18 mouse cellular contexts compared by ENCODE assay signal in the genomic region with DNA sequence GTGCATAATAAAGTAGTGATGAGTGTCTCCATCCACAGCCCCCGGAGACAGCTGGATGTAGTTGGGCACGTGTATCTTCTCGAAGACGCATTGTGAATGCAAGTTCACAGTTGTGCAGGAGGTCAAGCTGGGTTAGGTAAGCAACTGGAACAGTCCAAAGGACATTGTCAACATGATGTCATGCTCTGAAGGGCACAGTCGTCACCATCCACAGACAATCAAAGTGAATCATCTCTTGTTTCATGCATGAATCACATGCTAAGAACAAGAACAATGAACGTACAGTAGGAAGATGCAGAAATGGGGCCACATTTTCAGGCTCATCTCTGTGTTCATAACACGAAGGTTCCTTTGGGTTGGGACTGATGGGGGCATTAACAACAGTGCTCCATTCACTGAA.
"Had no signal": no experiment of that assay in that cellular context is flagged by ENCODE, and none has a peak within 500 bp of the region (broad histone marks: within the 10 kb centered on the region; RNA-seq: fewer than 3 reads in every experiment).

No protein-coding gene starts in this region.

- ATAC-seq: intestine, postnatal 0 days; liver, embryonic 12.5 days; midbrain, embryonic 13.5 days; midbrain, embryonic 16.5 days had no signal

- H3K9me3 ChIP-seq: limb, embryonic 12.5 days; limb, embryonic 15.5 days; liver, embryonic 12.5 days; liver, embryonic 15.5 days; megakaryocyte, embryonic 14.5 days; midbrain, embryonic 10.5 days; midbrain, embryonic 13.5 days had no signal

- H3K9ac ChIP-seq: limb, embryonic 12.5 days; limb, embryonic 15.5 days; liver, embryonic 12.5 days; liver, embryonic 15.5 days; midbrain, embryonic 13.5 days had no signal

- H3K4me2 ChIP-seq: limb, embryonic 12.5 days; limb, embryonic 15.5 days; liver, embryonic 12.5 days; liver, embryonic 15.5 days; midbrain, embryonic 13.5 days had no signal

- H3K36me3 ChIP-seq: limb, embryonic 12.5 days; limb, embryonic 15.5 days; liver, embryonic 12.5 days; liver, embryonic 15.5 days; midbrain, embryonic 10.5 days; midbrain, embryonic 13.5 days had no signal

- H3K4me1 ChIP-seq: limb, embryonic 15.5 days; liver, embryonic 12.5 days; liver, embryonic 15.5 days; megakaryocyte, embryonic 14.5 days had no signal

- DNase-seq: kidney, adult 2 months; kidney, postnatal 25 days; left cerebral cortex, postnatal 4 days; lung, adult 2 months; thymus, adult 2 months; thymus, postnatal 25 days had no signal

- H3K27me3 ChIP-seq: limb, embryonic 12.5 days; limb, embryonic 15.5 days; liver, embryonic 12.5 days; liver, embryonic 15.5 days; midbrain, embryonic 13.5 days had no signal

- H3K27ac ChIP-seq: kidney, postnatal 0 days; layer of hippocampus, adult 2 months; limb, embryonic 12.5 days; limb, embryonic 15.5 days; liver, embryonic 12.5 days; liver, embryonic 15.5 days; midbrain, embryonic 10.5 days; midbrain, embryonic 13.5 days had no signal

- H3K4me3 ChIP-seq: layer of hippocampus, adult 2 months; limb, embryonic 12.5 days; limb, embryonic 15.5 days; liver, embryonic 12.5 days; liver, embryonic 15.5 days; megakaryocyte, embryonic 14.5 days; midbrain, embryonic 10.5 days; midbrain, embryonic 13.5 days; myocyte had no signal
